Mouse (Mus musculus) layer of hippocampus, postnatal 14 days (tissue): Measurements from ENCODE around the gene Ppih. TPM values are rescaled to one million over a fixed set of nuclear protein-coding genes. Genes with fewer than 3 reads are reported as not detected.
"Not testable (repeated sequence)": the region's sequence is repeated elsewhere in the genome, so short reads cannot be mapped to it uniquely, and the experiment has no call there.

Experiments
- DNase-seq, 2 experiments: peaks; one replicate each; pipeline ENCODE4 v3.0.0; 2021 to 2022; ENCODE audit warnings: low spot score in 2 of 2, mixed read lengths in 1 of 2
- total RNA-seq, 2 experiments: library from RNA; stranded (reverse); gene quantifications; 2 replicates each; pipeline ENCODE4 v1.2.3; 2021

Ppih gene
- total RNA-seq, 2 experiments from 2014 or later: 19.9 to 20.7 TPM

DNA sequence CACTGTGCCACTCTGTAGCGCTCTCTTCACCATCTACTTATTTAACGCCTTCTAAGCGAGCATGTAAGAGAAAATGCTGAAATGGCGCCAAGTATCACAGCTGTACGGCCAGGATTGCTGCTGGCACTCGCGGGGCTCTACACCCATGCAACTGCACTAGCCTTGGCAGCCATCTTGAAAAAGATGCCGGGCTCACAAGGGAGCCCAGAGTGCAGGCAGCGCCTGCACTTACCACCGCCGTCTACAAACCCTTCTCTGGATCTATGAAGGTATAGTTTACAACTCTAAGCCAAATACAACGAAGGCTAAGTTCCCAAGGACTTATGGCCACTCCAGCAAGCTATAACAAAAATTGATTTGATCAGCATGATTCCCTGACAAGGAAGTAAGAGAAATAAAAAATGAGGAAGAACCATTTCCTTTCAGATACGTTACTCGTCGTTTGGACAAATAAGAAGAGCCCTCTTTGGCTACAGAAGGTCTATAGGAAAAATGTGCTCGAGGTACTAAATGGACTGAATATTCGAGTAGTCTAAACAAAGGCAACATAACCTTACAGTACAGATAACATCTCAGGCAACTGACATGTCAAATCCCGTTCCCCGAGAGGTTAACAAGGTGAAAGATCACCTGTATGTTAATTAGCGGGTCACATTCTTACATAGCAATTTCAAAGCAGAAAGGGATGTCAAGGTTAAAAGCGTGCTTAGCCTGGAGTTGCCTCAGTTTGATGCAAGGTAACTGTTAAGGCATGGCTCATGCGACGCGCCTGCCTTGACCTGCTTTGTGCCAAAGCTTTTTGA lies 27.4 kb downstream of the Ppih start:
- peak; percentile 48 to 67 for DNase-seq

DNA sequence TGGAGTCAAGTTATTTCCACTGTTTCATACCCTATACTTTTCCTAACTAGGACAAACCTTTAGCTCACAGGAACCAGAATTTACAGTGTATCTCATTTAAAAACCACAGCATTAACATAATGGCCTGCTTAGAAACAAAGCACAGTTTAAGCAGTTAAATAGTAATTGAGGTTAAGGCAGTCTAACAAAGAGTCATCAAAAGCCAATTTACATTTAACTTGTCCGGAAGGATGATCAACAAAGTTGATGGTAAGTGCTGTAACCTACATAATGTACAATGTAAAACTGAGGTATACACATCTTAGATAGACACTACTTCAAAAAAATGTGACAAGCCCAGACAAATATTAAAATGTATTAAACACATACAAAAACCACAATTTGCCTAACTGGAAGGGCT lies 28.4 kb downstream of the Ppih start:
- no peak for DNase-seq

- DNase-seq: no peak
These were observed 35.0 kb downstream of the Ppih start for GRCm38 (mm10) chr4:119285336-119285735.

GRCm38 (mm10) chr4:119284861-119285260 lies 35.5 kb downstream of the Ppih start:
- no peak for DNase-seq

- DNase-seq: not testable (repeated sequence)
These were observed 41.6 kb downstream of the Ppih start for GRCm38 (mm10) chr4:119278784-119279183.

GRCm38 (mm10) chr4:119275726-119276125 lies 44.6 kb downstream of the Ppih start:
- no peak for DNase-seq

DNA sequence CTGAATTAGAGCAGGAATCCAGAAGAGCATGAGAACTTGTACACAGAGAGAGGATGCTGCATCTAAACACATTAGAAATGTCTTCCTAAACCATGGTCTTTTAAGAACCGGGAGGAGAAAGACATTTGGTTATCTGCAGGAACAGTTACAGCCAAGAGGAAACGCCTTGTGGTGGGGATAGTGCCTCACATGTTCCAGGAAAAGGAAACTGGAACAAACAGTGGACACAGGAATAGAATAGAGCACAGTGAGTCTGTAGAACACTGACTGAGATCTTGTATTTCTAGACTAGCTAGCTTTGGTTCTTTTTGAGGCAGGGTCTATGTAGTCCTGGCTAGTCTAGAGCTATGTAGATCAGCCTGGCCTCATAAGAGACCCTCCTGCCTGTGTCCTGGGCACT lies 45.1 kb downstream of the Ppih start:
- DNase-seq: no peak

- DNase-seq: no peak
These were observed 45.7 kb downstream of the Ppih start for GRCm38 (mm10) chr4:119274627-119275026.

GRCm38 (mm10) chr4:119266606-119267005 lies 53.7 kb downstream of the Ppih start:
- no peak for DNase-seq

DNA sequence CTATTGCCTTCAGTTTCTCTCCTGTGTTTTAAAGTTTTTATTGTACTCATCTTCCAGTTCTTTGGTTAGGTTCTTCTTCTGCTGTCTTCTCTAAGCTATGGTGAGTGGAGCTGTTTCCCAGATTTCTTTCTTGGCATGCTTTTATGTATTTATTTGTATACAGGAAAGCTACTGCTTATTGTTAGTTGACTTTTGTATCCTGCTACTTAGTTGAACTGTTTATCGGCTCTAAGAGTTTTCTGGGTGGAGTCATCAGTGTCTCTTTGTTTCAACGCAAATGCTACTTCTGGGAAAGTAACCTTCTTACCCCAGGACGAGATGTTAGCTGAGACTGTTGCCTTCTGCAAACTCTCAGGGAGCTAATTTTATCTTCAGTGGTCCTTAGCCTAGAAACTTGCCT lies 56.9 kb downstream of the Ppih start:
- DNase-seq: no peak

DNA sequence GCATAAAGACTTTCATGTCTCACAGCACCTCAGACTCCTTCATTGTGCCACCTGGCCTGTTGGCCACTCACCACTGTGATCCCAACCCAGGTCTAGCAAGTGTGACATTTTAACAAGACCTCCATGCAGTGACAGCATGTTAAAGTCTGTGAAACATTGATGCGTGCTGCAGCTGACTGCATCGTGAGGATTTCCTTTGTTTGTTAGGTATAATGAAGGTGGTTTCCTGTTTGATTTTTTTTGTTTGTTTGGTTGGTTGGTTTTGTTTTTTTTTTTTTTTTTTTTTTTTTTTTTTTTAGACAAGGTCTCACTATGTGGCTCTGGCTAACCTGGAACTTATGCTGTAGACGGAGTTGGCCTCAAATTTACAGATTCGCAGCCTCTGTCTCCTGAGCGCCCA lies 57.9 kb downstream of the Ppih start:
- DNase-seq: no peak

- no peak for DNase-seq
These were observed 59.1 kb downstream of the Ppih start for GRCm38 (mm10) chr4:119261087-119261713.

- no peak for DNase-seq
These were observed 60.7 kb downstream of the Ppih start for GRCm38 (mm10) chr4:119259344-119260254.

DNA sequence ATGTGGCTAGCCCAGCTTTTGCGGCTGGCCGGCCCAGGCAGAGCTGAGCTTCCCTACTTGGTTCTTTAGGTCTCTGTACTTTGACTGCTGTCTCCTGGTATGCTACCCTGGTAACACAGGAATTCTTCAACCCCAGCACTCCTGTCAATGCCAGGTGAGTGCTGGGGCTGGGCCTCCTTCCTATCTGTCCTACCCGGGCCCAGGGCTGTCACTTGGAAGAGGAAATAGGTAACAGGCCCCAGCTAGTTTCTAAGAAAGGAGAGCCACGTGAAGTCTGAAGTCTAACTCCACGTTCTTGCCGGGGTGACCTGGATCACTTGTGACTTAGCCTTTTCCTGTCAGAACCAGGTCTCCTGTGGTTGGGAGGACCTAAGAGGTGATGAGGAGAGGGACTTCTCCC lies 63.3 kb downstream of the Ppih start:
- no peak for DNase-seq

- DNase-seq: no peak
These were observed 65.0 kb downstream of the Ppih start, which contains the start of gene Cldn19 for GRCm38 (mm10) chr4:119255351-119255750. Cldn19 (plus strand) TSS chr4:119255414.

DNA sequence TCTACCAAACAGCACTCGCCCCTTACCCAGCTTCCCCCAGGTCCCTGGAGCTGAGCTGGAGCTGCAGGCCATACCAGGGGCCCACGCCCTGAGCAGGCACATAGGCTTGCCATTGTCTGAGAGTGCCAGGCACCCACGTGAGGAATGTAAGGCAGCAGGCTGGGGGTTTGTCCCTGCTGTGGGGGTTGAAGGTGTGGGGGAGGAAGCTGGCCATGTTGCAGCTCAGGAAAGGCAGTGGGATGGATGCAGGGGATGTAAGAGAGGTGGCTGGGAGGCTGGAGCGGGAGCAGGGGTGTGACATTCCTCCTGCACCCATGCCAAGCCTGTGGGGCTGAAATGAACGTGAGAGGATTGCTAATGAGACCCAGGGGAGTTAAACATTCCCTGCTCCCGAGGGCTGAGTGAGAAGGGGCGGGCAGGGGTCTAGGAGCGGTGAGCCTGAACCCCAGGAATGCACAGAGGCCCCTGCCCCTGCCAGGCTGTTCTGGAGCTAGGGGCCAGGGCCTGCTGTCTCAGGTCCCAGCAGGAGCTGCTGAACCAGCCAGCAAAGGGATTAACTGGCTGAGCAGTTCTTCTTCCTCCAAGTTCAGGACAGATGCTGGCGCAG lies 66.2 kb downstream of the Ppih start:
- peak; percentile 17 to 22 for DNase-seq

DNA sequence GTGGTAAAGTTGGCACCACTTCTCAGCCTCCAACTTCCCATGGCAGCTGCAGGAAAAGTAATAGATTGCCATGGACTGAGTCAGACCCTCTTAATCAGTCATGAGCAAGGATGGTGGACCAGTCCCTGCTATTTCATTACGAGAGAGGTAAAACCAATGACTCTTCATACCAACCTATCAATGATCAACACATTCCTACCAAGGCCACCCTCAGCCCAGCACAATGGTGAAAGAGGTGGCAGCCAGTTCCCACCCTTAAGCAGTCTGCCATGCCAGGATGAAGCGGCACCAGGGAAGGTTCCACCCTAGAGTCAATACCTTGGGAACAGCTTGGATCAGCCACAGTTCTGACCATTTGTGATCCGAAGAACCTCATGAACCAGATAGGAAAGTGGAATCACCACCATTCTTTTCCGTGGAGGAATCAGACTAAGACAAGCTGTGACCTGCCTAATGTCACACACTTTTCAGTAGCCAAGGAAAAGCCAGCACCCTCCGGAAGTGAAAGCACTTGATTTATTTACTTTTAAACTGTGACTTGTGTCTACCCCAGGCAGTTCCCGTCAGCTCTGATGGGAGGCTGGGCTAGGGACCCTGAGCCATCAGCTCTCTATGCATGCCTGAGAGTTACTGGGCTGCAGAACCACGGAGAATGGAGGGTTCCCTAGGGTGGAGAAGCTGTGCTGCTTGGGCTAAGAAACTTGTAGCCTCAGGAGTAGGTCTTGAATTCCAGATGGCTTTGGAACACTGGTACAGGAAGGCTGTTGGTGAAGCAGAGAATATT lies 68.1 kb downstream of the Ppih start:
- no peak for DNase-seq
